Mouse (Mus musculus) heart, embryonic 14.5 days (tissue): ENCODE results near the gene Ccdc85b. TPM values are rescaled to one million over a fixed set of nuclear protein-coding genes. Genes with fewer than 3 reads are reported as not detected.

Experiments used
- ATAC-seq: fragments of 200-750 bp; cut with Nextera tagmentation; 2 replicates; pipeline ENCODE4 v1.8.0; 2017; ENCODE audit warnings: low read depth, moderate TSS enrichment; ENCODE audit not compliant: insufficient number of reproducible peaks, insufficient read depth, low FRiP score
- H3K27ac ChIP-seq, 2 experiments: fragments of 200-500 bp in 1 of 2; fragments of 300-500 bp in 1 of 2; sonication (generic) in 1 of 2; replicated peaks in 1 of 2; 2 replicates each; pipeline ENCODE4 v1.5.1; 2012 to 2014; ENCODE audit warnings: low read depth in 2 of 2, low read length in 2 of 2, control low read depth in 1 of 2, mild to moderate bottlenecking in 1 of 2, mixed read lengths in 1 of 2; ENCODE audit not compliant: control insufficient read depth in 1 of 2, insufficient read depth in 1 of 2
- H3K27me3 ChIP-seq: fragments of 300-500 bp; sonication (generic); 2 replicates; pipeline ENCODE4 v1.6.1; 2014; ENCODE audit warnings: mild to moderate bottlenecking, low read length, control low read depth; ENCODE audit not compliant: control insufficient read depth, insufficient read depth
- H3K36me3 ChIP-seq: fragments of 300-500 bp; sonication (generic); 2 replicates; pipeline ENCODE4 v1.6.1; 2014; ENCODE audit warnings: mild to moderate bottlenecking, control low read depth, low read length, mixed read lengths; ENCODE audit not compliant: control insufficient read depth, insufficient read depth
- H3K4me1 ChIP-seq, 2 experiments: fragments of 200-500 bp in 1 of 2; fragments of 300-500 bp in 1 of 2; sonication (generic) in 1 of 2; 2 replicates each; pipeline ENCODE4 v1.6.1; 2012 to 2014; ENCODE audit warnings: low read length in 2 of 2, control low read depth in 1 of 2, mixed read lengths in 1 of 2; ENCODE audit not compliant: control insufficient read depth in 2 of 2, insufficient read depth in 2 of 2
- H3K4me2 ChIP-seq: fragments of 300-500 bp; sonication (generic); 2 replicates; pipeline ENCODE4 v1.6.1; 2014; ENCODE audit warnings: mild to moderate bottlenecking, low read length
- H3K4me3 ChIP-seq, 2 experiments: fragments of 200-500 bp in 1 of 2; fragments of 300-500 bp in 1 of 2; sonication (generic) in 1 of 2; 2 replicates each; pipeline ENCODE4 v1.5.1; 2012 to 2014; ENCODE audit warnings: low read length in 2 of 2, mild to moderate bottlenecking in 2 of 2, control low read depth in 1 of 2, low read depth in 1 of 2, moderate library complexity in 1 of 2; ENCODE audit not compliant: control insufficient read depth in 1 of 2, insufficient read depth in 1 of 2
- H3K9ac ChIP-seq: fragments of 300-500 bp; sonication (generic); 2 replicates; pipeline ENCODE4 v1.6.1; 2014; ENCODE audit warnings: mild to moderate bottlenecking, low read length
- H3K9me3 ChIP-seq: fragments of 300-500 bp; sonication (generic); 2 replicates; pipeline ENCODE4 v1.6.1; 2016; ENCODE audit warnings: low read length, control low read depth; ENCODE audit not compliant: control insufficient read depth
- WGBS: fragments of 180-500 bp; shearing (Covaris S2); extraction: QIAGEN DNeasy Blood & Tissue Kit; methylation state at CpG from one replicate; pipeline ENCODE4 v1.1.7; 2014; 5-methylcytosine and 5-hydroxymethylcytosine counted together
- polyA plus RNA-seq: library from polyadenylated mRNA; unstranded; fragments of >200 nt; fragmentation: Nextera tagmentation; extraction: Ambion mirVana; gene quantifications from 2 replicates; pipeline ENCODE4 v1.2.1, GENCODE M21; 2014

Gene Ccdc85b
- polyA plus RNA-seq, 1 experiment from 2014 or later: 9.0 TPM

DNA sequence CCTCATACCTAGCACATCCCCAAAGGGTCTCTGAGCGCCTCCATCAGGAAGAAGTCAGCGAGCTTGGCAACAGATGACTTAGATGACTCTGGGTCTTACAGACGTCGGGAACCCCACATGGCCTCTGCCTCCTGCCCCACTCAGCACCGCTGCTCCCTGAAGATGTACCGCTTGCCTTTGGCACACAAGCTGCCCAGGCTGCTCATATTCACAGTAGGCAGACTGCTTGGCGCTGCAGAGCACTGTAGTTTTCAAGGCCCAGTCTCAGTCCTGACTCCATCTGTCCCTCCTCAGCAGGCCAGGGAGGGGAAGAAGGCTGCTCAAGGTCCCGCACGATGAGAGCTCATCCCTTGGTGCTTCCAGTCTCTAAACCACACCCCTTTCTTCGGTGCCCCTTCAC lies 35.4 kb downstream of the Ccdc85b start:
- Histone ChIP-seq H3K4me1 (peaks cover 18 to 21% of the 10 kb centered on the region in 2 experiments), H3K4me3 (no peak overlapping the region), H3K4me2 (no peak overlapping the region), H3K27ac (no peak overlapping the region), H3K36me3 (peaks cover 72% of the 10 kb centered on the region), H3K9ac (no peak overlapping the region), H3K9me3 (no peaks in the 10 kb centered on the region), H3K27me3 (no peaks in the 10 kb centered on the region)
- no peak for ATAC-seq
- 85% methylated on average over 10 of the region's 10 CpGs for WGBS

- WGBS: 84% methylated on average over 5 of the region's 5 CpGs
- no peak for ATAC-seq
- no peak overlapping the region for H3K9ac ChIP-seq
- peaks cover 18 to 21% of the 10 kb centered on the region in 2 experiments for H3K4me1 ChIP-seq
- no peak overlapping the region for H3K4me3 ChIP-seq
- no peaks in the 10 kb centered on the region for H3K27me3 ChIP-seq
- H3K4me2 ChIP-seq: no peak overlapping the region
- H3K36me3 ChIP-seq: peaks cover 69% of the 10 kb centered on the region
- H3K9me3 ChIP-seq: no peaks in the 10 kb centered on the region
- no peak overlapping the region for H3K27ac ChIP-seq
These were observed 35.9 kb downstream of the Ccdc85b start for GRCm38 (mm10) chr19:5421784-5422183.

- ATAC-seq: no peak
- no peak overlapping the region for H3K9ac ChIP-seq
- 89% methylated on average over 6 of the region's 6 CpGs for WGBS
These were observed 37.1 kb downstream of the Ccdc85b start for GRCm38 (mm10) chr19:5420579-5420978.

DNA sequence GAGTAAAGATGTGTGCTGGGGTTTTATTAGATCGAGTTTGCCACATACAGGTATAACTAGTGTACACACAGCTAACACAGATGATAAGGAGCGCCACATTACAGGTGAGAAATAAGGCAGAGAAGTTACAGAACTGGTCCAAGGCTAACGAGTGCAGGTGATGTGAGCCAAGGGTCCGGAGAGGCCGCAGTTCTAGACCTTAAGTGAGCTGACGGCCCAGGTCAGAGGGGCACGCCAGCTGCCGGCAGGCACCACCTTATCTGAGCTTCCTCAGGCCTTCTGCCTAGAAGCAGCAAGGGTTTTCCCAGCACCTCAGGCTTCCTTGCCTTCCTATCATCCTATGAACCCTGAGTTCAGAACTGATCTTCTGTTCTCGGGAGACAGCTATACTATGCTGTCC lies 38.1 kb downstream of the Ccdc85b start:
- Histone ChIP-seq H3K4me3 (no peak overlapping the region), H3K4me1 (peaks cover 10 to 12% of the 10 kb centered on the region in 2 experiments), H3K9me3 (no peaks in the 10 kb centered on the region), H3K36me3 (peaks cover 59% of the 10 kb centered on the region), H3K27ac (no peak overlapping the region), H3K9ac (no peak overlapping the region), H3K4me2 (no peak overlapping the region), H3K27me3 (no peaks in the 10 kb centered on the region)
- no peak for ATAC-seq
- 81% methylated on average over 9 of the region's 9 CpGs for WGBS

More at GRCm38 (mm10) chr19:5420579-5420978, 37.1 kb downstream of the Ccdc85b start:
- no peaks in the 10 kb centered on the region for H3K9me3 ChIP-seq
- peaks cover 10 to 12% of the 10 kb centered on the region in 2 experiments for H3K4me1 ChIP-seq
- no peak overlapping the region for H3K4me2 ChIP-seq
- no peaks in the 10 kb centered on the region for H3K27me3 ChIP-seq
- H3K36me3 ChIP-seq: peaks cover 59% of the 10 kb centered on the region
- H3K27ac ChIP-seq: no peak overlapping the region
- no peak overlapping the region for H3K4me3 ChIP-seq

GRCm38 (mm10) chr19:5418750-5419466 lies 38.8 kb downstream of the Ccdc85b start:
- 90% methylated on average over 8 of the region's 8 CpGs for WGBS

GRCm38 (mm10) chr19:5414534-5414957 lies 43.1 kb downstream of the Ccdc85b start:
- H3K36me3 ChIP-seq: peaks cover 22% of the 10 kb centered on the region
- no peak overlapping the region for H3K4me2 ChIP-seq
- no peaks in the 10 kb centered on the region for H3K27me3 ChIP-seq
- H3K4me1 ChIP-seq: peaks cover 0 to 2% of the 10 kb centered on the region in 2 experiments; a peak in 1 of 4 replicates
- no peak overlapping the region for H3K4me3 ChIP-seq
- 0 out of 2 replicates have a peak overlapping the region, but pooled peaks have one; percentile 19 for H3K9ac ChIP-seq
- H3K9me3 ChIP-seq: no peaks in the 10 kb centered on the region
- H3K27ac ChIP-seq: no peak overlapping the region
- ATAC-seq: no peak
- 46% methylated on average over 2 of the region's 2 CpGs for WGBS

More at GRCm38 (mm10) chr19:5418750-5419466, 38.8 kb downstream of the Ccdc85b start:
- Histone ChIP-seq H3K27me3 (no peaks in the 10 kb centered on the region), H3K4me1 (peaks cover 11 to 12% of the 10 kb centered on the region in 2 experiments), H3K9ac (no peak overlapping the region), H3K4me3 (no peak overlapping the region), H3K36me3 (peaks cover 59% of the 10 kb centered on the region), H3K27ac (no peak overlapping the region), H3K9me3 (no peaks in the 10 kb centered on the region), H3K4me2 (no peak overlapping the region)
- ATAC-seq: no peak

- H3K4me3 ChIP-seq: no peak overlapping the region
- H3K27ac ChIP-seq: no peak overlapping the region
- H3K9me3 ChIP-seq: no peaks in the 10 kb centered on the region
- no peak overlapping the region for H3K9ac ChIP-seq
- peaks cover 16% of the 10 kb centered on the region; the same call in 1 of the 2 replicates for H3K36me3 ChIP-seq
- H3K4me1 ChIP-seq: peaks cover 4% of the 10 kb centered on the region in 2 experiments; a peak in 2 of 4 replicates
- ATAC-seq: no peak
- H3K4me2 ChIP-seq: no peak overlapping the region
- WGBS: 73% methylated on average over 4 of the region's 4 CpGs
- H3K27me3 ChIP-seq: no peaks in the 10 kb centered on the region
These were observed 43.9 kb downstream of the Ccdc85b start for GRCm38 (mm10) chr19:5413840-5414239.
